Comparison of ENCODE assay signal across 31 mouse cellular contexts in genomic region chr12:36205579-36206119, GRCm38 (mm10). TPM values are rescaled to one million over a fixed set of nuclear protein-coding genes. Genes with fewer than 3 reads are reported as not detected.
DNase-seq lines count a peak whose midpoint lies in the region; ATAC-seq and TF ChIP-seq lines count a peak whose summit lies in the region.
"Not testable (repeated sequence)": the region's sequence is repeated elsewhere in the genome, so short reads cannot be mapped to it uniquely, and the experiment has no call there.
"Had no signal": no experiment of that assay in that cellular context is flagged by ENCODE, and none has a peak within 500 bp of the region (broad histone marks: within the 10 kb centered on the region; RNA-seq: fewer than 3 reads in every experiment).

No protein-coding gene starts in this region.

- not testable (repeated sequence) for H3K4me3 ChIP-seq in G1E (ENCODE audit: low read depth, low read length); forebrain, embryonic 11.5 days (ENCODE audit: low read depth, low read length); stomach, postnatal 0 days (ENCODE audit: low read depth, low read length)

- WGBS in forebrain, embryonic 11.5 days: 59% methylated on average over 5 of the region's 5 CpGs
- 48% methylated on average over 5 of the region's 5 CpGs for WGBS in stomach, postnatal 0 days

- peak; percentile 75 for ATAC-seq in CD4-positive, CD25-positive, alpha-beta regulatory T cell, adult 4 months
- peak; percentile 54; the same call in 1 of the 2 replicates for ATAC-seq in G1E (ENCODE audit: extremely low read depth, insufficient number of reproducible peaks, low FRiP score, poor library complexity, severe bottlenecking)
- peak; percentile 43 for ATAC-seq in activated CD4-positive, CD25-positive, alpha-beta regulatory T cell, adult 4 months
- ATAC-seq in forebrain, embryonic 11.5 days (replicated peaks; ENCODE audit: low FRiP score): 0 out of 2 replicates have a peak, but pooled peaks have one; percentile 33
- ATAC-seq in megakaryocyte-erythroid progenitor cell, adult 5-6 weeks (replicated peaks; ENCODE audit: low FRiP score, low TSS enrichment, poor library complexity, severe bottlenecking): 0 out of 2 replicates have a peak, but pooled peaks have one; percentile 30
- not testable (repeated sequence) for ATAC-seq in stomach, postnatal 0 days (ENCODE audit: low FRiP score, low TSS enrichment)

- H3K4me2 ChIP-seq in forebrain, embryonic 11.5 days (ENCODE audit: low read depth, low read length, severe bottlenecking); stomach, postnatal 0 days (replicated peaks; ENCODE audit: low read depth): not testable (repeated sequence)

- not testable (repeated sequence) for H3K27ac ChIP-seq in forebrain, embryonic 11.5 days (ENCODE audit: low read depth, low read length); stomach, postnatal 0 days (replicated peaks)

- not testable (repeated sequence) for H3K4me1 ChIP-seq in G1E (ENCODE audit: insufficient read depth, low read depth, low read length); forebrain, embryonic 11.5 days (replicated peaks; ENCODE audit: control insufficient read depth, insufficient read depth, low read length); stomach, postnatal 0 days (replicated peaks; ENCODE audit: control insufficient read depth, insufficient read depth)

- H3K27me3 ChIP-seq in G1E (ENCODE audit: insufficient read depth, low read length); forebrain, embryonic 11.5 days (ENCODE audit: control insufficient read depth, insufficient read depth, low read length); stomach, postnatal 0 days (ENCODE audit: control insufficient read depth, insufficient read depth, low read length): not testable (repeated sequence)

- H3K36me3 ChIP-seq in G1E (replicated peaks); forebrain, embryonic 11.5 days (ENCODE audit: control insufficient read depth, insufficient read depth, low read length); stomach, postnatal 0 days (ENCODE audit: control insufficient read depth, insufficient read depth, low read length): not testable (repeated sequence)

- H3K9me3 ChIP-seq in G1E (replicated peaks); forebrain, embryonic 11.5 days (ENCODE audit: control insufficient read depth, low read length); stomach, postnatal 0 days (ENCODE audit: control insufficient read depth, low read length): not testable (repeated sequence)

- not testable (repeated sequence) for DNase-seq in G1E (ENCODE audit: low spot score); forebrain, embryonic 11.5 days (ENCODE audit: low spot score)
- peak; percentile 43 for DNase-seq in induced T-regulatory cell, adult 2 months (ENCODE audit: low read depth)
- DNase-seq in liver: peak; percentile 32
- peak; percentile 49 for DNase-seq in stomach, postnatal 0 days (ENCODE audit: low spot score)

- not testable (repeated sequence) for TF ChIP-seq EP300 in stomach, postnatal 0 days (optimal IDR thresholded peaks at IDR 0.05)

- TF ChIP-seq CTCF in G1E (IDR thresholded peaks at IDR 0.05; ENCODE audit: low read depth, low read length); stomach, postnatal 0 days (IDR thresholded peaks at IDR 0.05; ENCODE audit: low read depth): not testable (repeated sequence)

- not testable (repeated sequence) for H3K9ac ChIP-seq in forebrain, embryonic 11.5 days (ENCODE audit: low read length); stomach, postnatal 0 days (ENCODE audit: low read length)

RNA-seq across cellular contexts. Expression of gene Lrrc72, which starts 47.5 kb away (rescaled TPM):
- polyA plus RNA-seq in CD4-positive, CD25-positive, alpha-beta regulatory T cell, adult 4 months (2017; shearing (Covaris generic)): not detected
- not detected in 2 replicates for total RNA-seq in G1E (2014; fragmentation: Nextera tagmentation)
- 0.35 TPM in 1 of 2 replicates, not detected in the other for total RNA-seq in G1E (2017)
- not detected in 2 replicates for polyA plus RNA-seq in G1E (2012)
- not detected for polyA plus RNA-seq in activated CD4-positive, CD25-positive, alpha-beta regulatory T cell, adult 4 months (2017; shearing (Covaris generic))
- not detected in 2 replicates for polyA plus RNA-seq in forebrain, embryonic 11.5 days (2014; fragmentation: Nextera tagmentation; extraction: Ambion mirVana)
- not detected in 2 replicates for total RNA-seq in megakaryocyte-erythroid progenitor cell, adult 5-6 weeks (2014; fragmentation: Nextera tagmentation)
- total RNA-seq in megakaryocyte-erythroid progenitor cell, adult 5-6 weeks (2017): not detected in 2 replicates
- polyA plus RNA-seq in stomach, postnatal 0 days (2015; fragmentation: Nextera tagmentation; extraction: Ambion mirVana): not detected in 2 replicates
- total RNA-seq: adrenal gland, postnatal 10 days; gastrocnemius, postnatal 10 days; heart, postnatal 25 days; hindbrain, postnatal 0 days; layer of hippocampus, adult 2 months; layer of hippocampus, postnatal 14 days; left cerebral cortex, adult 2 months; left cerebral cortex, postnatal 25 days had no signal
- polyA plus RNA-seq: cortical plate, adult 2 months; embryonic facial prominence, embryonic 14.5 days; erythroblast, embryonic 14.5 days; forebrain, embryonic 13.5 days; gonadal fat pad, adult 2 months; heart, embryonic 10.5 days; heart, embryonic 15.5 days; hindbrain, embryonic 12.5 days; hindbrain, postnatal 0 days; kidney, embryonic 15.5 days; limb, embryonic 12.5 days; liver, embryonic 12.5 days; macrophage; midbrain, embryonic 10.5 days; neural tube, embryonic 11.5 days; thymus, postnatal 0 days had no signal

RNA-seq across cellular contexts. Expression of gene Bzw2, which starts 47.8 kb away (rescaled TPM):
- polyA plus RNA-seq in CD4-positive, CD25-positive, alpha-beta regulatory T cell, adult 4 months (2017; shearing (Covaris generic)): 100 to 1,000 TPM; 167 to 181 TPM
- total RNA-seq in G1E (2014; fragmentation: Nextera tagmentation) (134 and 138 TPM in 2 replicates), G1E (2017) (129 and 140 TPM in 2 replicates)
- 17.6 and 23.8 TPM in 2 replicates for polyA plus RNA-seq in G1E (2012)
- 100 to 1,000 TPM; 170 to 178 TPM for polyA plus RNA-seq in activated CD4-positive, CD25-positive, alpha-beta regulatory T cell, adult 4 months (2017; shearing (Covaris generic))
- 271 and 279 TPM in 2 replicates for polyA plus RNA-seq in forebrain, embryonic 11.5 days (2014; fragmentation: Nextera tagmentation; extraction: Ambion mirVana)
- 108 and 137 TPM in 2 replicates for total RNA-seq in megakaryocyte-erythroid progenitor cell, adult 5-6 weeks (2014; fragmentation: Nextera tagmentation)
- total RNA-seq in megakaryocyte-erythroid progenitor cell, adult 5-6 weeks (2017): 121 and 132 TPM in 2 replicates
- 117 and 122 TPM in 2 replicates for polyA plus RNA-seq in stomach, postnatal 0 days (2015; fragmentation: Nextera tagmentation; extraction: Ambion mirVana)

RNA-seq across cellular contexts. Expression of gene Ankmy2, which starts 48.7 kb away (rescaled TPM):
- polyA plus RNA-seq in CD4-positive, CD25-positive, alpha-beta regulatory T cell, adult 4 months (2017; shearing (Covaris generic)): 10 to 100 TPM; 47.9 to 53.4 TPM
- total RNA-seq in G1E (2014; fragmentation: Nextera tagmentation) (41.8 and 49.1 TPM in 2 replicates), G1E (2017) (44.1 and 49.6 TPM in 2 replicates)
- 2.5 and 2.7 TPM in 2 replicates for polyA plus RNA-seq in G1E (2012)
- polyA plus RNA-seq in activated CD4-positive, CD25-positive, alpha-beta regulatory T cell, adult 4 months (2017; shearing (Covaris generic)): 10 to 100 TPM; 38.5 to 41.6 TPM
- 26.3 and 30.6 TPM in 2 replicates for polyA plus RNA-seq in forebrain, embryonic 11.5 days (2014; fragmentation: Nextera tagmentation; extraction: Ambion mirVana)
- total RNA-seq in megakaryocyte-erythroid progenitor cell, adult 5-6 weeks (2014; fragmentation: Nextera tagmentation): 18.5 and 29.4 TPM in 2 replicates
- total RNA-seq in megakaryocyte-erythroid progenitor cell, adult 5-6 weeks (2017): 24.8 and 26.8 TPM in 2 replicates
- polyA plus RNA-seq in stomach, postnatal 0 days (2015; fragmentation: Nextera tagmentation; extraction: Ambion mirVana): 27.4 and 29.6 TPM in 2 replicates
